Mouse (Mus musculus): ENCODE measurements around the gene Cep170b. TPM values are rescaled to one million over a fixed set of nuclear protein-coding genes. Genes with fewer than 3 reads are reported as not detected.

The Cep170b gene
- polyA plus RNA-seq, 1 experiment from 2014 or later = 7.0 TPM

DNA sequence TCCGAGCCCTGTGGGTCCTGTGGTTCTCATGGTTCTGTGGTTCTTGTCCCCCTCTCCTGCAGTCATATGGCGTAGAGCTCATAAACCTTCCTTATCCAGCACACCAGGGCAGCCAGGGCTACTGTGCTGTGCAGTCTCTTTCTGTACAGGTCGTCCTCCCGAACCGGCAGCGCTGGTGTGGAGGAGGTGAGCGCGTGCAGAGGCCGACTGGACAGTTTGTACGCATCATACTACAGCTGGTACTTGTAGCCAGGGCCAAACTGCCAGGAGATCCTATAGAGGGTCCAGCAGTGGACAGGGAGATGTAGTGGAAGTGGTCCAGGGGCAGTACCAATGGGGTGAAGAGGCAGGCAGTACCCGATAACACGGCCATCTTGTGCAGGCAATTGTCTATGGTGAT is 30.7 kb downstream of the Cep170b start:
- ATAC-seq (ENCODE audit: insufficient number of reproducible peaks, low FRiP score) = no peak
- no peak overlapping the region for H3K27ac ChIP-seq (ENCODE audit: poor library complexity, severe bottlenecking)
- 82% methylated on average over 12 of the region's 12 CpGs for WGBS
- no peak overlapping the region for H3K9ac ChIP-seq
- no peak overlapping the region for H3K4me3 ChIP-seq
- H3K36me3 ChIP-seq = no peaks in the 10 kb centered on the region
- no peaks in the 10 kb centered on the region for H3K9me3 ChIP-seq (replicated peaks)
- H3K27me3 ChIP-seq (replicated peaks) = peaks cover 7% of the 10 kb centered on the region; the same call in 1 of the 2 replicates
- H3K4me1 ChIP-seq (replicated peaks) = peaks cover 12% of the 10 kb centered on the region
- H3K4me2 ChIP-seq = no peak overlapping the region

DNA sequence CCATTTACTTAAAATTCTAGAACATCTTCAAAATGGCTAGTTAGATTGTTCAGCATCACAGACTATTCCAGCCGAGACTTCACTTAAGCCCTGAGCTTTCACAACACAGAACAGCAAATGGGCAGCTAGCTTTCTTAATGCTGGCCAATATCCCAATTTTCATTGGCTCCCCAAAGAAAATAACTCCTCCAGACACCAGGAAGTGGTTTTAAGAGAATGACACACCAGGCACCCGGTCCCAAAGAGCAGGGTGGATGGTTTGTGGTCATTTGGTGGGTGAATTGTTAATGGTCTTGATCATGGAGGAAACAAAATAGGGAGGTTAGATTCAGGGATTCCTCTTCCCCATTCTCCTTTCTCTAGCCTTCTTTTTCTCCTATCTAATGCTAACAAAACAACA is 32.1 kb downstream of the Cep170b start:
- Histone ChIP-seq H3K4me3 (no peak overlapping the region), H3K4me2 (no peak overlapping the region), H3K4me1 (replicated peaks) (peaks cover 5% of the 10 kb centered on the region), H3K36me3 (no peaks in the 10 kb centered on the region), H3K9ac (no peak overlapping the region), H3K27me3 (replicated peaks) (peaks cover 7% of the 10 kb centered on the region; the same call in 1 of the 2 replicates), H3K27ac (ENCODE audit: poor library complexity, severe bottlenecking) (no peak overlapping the region), H3K9me3 (replicated peaks) (0 out of 2 replicates have a peak, but pooled peaks cover 3% of the 10 kb centered on the region)
- 46% methylated on average over 2 of the region's 2 CpGs for WGBS
- no peak for ATAC-seq (ENCODE audit: insufficient number of reproducible peaks, low FRiP score)

- no peak for ATAC-seq (ENCODE audit: insufficient number of reproducible peaks, low FRiP score)
- H3K27ac ChIP-seq (ENCODE audit: poor library complexity, severe bottlenecking) = no peak overlapping the region
Observed at GRCm38 (mm10) chr12:112755900-112756299, 35.6 kb downstream of the Cep170b start.

DNA sequence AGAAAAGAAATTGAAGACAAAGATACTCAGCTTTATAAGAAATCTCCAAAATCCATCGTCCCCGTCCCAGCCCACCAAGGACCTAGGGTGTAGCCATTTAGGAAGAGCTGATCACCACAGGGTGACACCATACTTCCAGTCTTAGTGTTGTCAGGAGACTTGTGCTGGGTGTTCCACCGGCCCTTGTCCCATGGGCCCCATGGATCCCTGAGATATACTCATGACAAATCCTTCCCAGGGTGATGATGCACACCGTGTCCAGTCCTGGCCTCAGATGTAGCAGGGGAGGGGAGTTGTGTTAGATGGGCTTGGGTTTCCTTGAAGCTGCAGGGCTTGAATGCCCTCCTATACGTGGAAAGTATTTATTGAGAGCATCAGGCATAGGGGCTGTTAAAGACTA is 37.6 kb downstream of the Cep170b start:
- Histone ChIP-seq H3K4me2 (no peak overlapping the region), H3K9ac (no peak overlapping the region), H3K4me1 (replicated peaks) (no peaks in the 10 kb centered on the region), H3K9me3 (replicated peaks) (peaks cover 3% of the 10 kb centered on the region; the same call in 1 of the 2 replicates), H3K27ac (ENCODE audit: poor library complexity, severe bottlenecking) (no peak overlapping the region), H3K4me3 (no peak overlapping the region), H3K27me3 (replicated peaks) (peaks cover 4% of the 10 kb centered on the region; the same call in 1 of the 2 replicates), H3K36me3 (no peaks in the 10 kb centered on the region)
- no peak for ATAC-seq (ENCODE audit: insufficient number of reproducible peaks, low FRiP score)
- 79% methylated on average over 5 of the region's 5 CpGs for WGBS

More at GRCm38 (mm10) chr12:112755900-112756299, 35.6 kb downstream of the Cep170b start:
- Histone ChIP-seq H3K9me3 (replicated peaks) (0 out of 2 replicates have a peak, but pooled peaks cover 3% of the 10 kb centered on the region), H3K4me2 (no peak overlapping the region), H3K9ac (no peak overlapping the region), H3K4me3 (no peak overlapping the region), H3K4me1 (replicated peaks) (no peaks in the 10 kb centered on the region), H3K36me3 (no peaks in the 10 kb centered on the region), H3K27me3 (replicated peaks) (peaks cover 6% of the 10 kb centered on the region; the same call in 1 of the 2 replicates)
- WGBS = 68% methylated on average over 4 of the region's 4 CpGs

- no peaks in the 10 kb centered on the region for H3K4me1 ChIP-seq (replicated peaks)
- no peaks in the 10 kb centered on the region for H3K36me3 ChIP-seq
- 83% methylated on average over 3 of the region's 3 CpGs for WGBS
- ATAC-seq (ENCODE audit: insufficient number of reproducible peaks, low FRiP score) = no peak
- H3K9me3 ChIP-seq (replicated peaks) = peaks cover 3% of the 10 kb centered on the region; the same call in 1 of the 2 replicates
- no peak overlapping the region for H3K4me3 ChIP-seq
- H3K4me2 ChIP-seq = no peak overlapping the region
- H3K9ac ChIP-seq = no peak overlapping the region
- H3K27ac ChIP-seq (ENCODE audit: poor library complexity, severe bottlenecking) = no peak overlapping the region
- H3K27me3 ChIP-seq (replicated peaks) = peaks cover 4% of the 10 kb centered on the region; the same call in 1 of the 2 replicates
Observed at GRCm38 (mm10) chr12:112759471-112759870, 39.2 kb downstream of the Cep170b start.

DNA sequence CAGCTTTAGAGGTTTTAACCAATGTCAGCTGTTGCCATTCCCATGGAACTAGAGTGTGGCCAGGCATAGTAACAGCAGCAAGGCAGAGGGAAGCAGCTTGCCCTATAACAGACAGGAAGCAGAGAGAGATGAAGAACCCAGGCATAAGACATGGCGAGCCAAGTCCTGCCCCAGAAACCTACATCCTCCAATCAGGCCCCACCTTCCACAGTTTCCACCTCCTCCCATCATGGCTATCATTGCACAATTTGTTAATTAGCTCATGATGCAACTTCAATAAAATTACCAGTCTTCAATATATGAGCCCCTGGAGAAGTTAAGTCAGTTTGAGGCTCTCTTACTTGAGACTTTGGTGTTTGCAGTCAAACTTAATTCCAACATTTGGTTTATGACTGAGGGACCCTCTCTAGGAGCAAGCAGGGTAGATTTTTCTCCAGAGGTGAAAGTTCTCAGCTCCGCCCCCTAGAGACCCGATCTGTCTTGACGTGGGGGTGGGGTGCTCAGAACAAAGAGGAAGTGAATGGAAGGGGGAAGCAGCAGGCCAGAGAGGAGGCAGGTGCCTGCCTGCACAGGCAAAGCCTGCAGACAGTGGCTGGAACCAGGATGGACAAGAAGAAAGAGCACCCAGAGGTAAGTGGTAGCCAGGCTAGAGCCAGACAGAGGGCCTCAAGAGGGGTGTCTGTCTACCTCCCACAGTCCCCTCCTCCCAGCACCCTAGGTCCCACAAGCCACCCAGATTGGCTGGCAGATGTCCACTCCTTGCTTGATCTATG is 40.1 kb downstream of the Cep170b start, which contains the start of gene Pld4:
Gene Pld4 (plus strand): TSS at position 502 of the 773 bp plus-strand sequence.
- no peaks in the 10 kb centered on the region for H3K36me3 ChIP-seq
- WGBS = 38% methylated on average over 4 of the region's 4 CpGs
- no peak within 1 kb of the TSS for H3K9ac ChIP-seq
- no peaks in the 10 kb centered on the region for H3K4me1 ChIP-seq (replicated peaks)
- ATAC-seq (ENCODE audit: insufficient number of reproducible peaks, low FRiP score) = no peak
- H3K4me3 ChIP-seq = no peak within 1 kb of the TSS
- no peak within 1 kb of the TSS for H3K27ac ChIP-seq (ENCODE audit: poor library complexity, severe bottlenecking)
- H3K27me3 ChIP-seq (replicated peaks) = peaks cover under 1% of the 10 kb centered on the region; the same call in 1 of the 2 replicates
- H3K4me2 ChIP-seq = no peak within 1 kb of the TSS
- peaks cover 3% of the 10 kb centered on the region; the same call in 1 of the 2 replicates for H3K9me3 ChIP-seq (replicated peaks)

- Histone ChIP-seq H3K36me3 (no peaks in the 10 kb centered on the region), H3K4me1 (replicated peaks) (no peaks in the 10 kb centered on the region), H3K27ac (ENCODE audit: poor library complexity, severe bottlenecking) (no peak overlapping the region), H3K27me3 (replicated peaks) (no peaks in the 10 kb centered on the region; the same call in 1 of the 2 replicates), H3K4me2 (no peak overlapping the region), H3K9me3 (replicated peaks) (peaks cover 3% of the 10 kb centered on the region; the same call in 1 of the 2 replicates), H3K9ac (no peak overlapping the region), H3K4me3 (no peak overlapping the region)
- no peak for ATAC-seq (ENCODE audit: insufficient number of reproducible peaks, low FRiP score)
- 71% methylated on average over 4 of the region's 4 CpGs for WGBS
Observed at GRCm38 (mm10) chr12:112761411-112761810, 41.2 kb downstream of the Cep170b start.

GRCm38 (mm10) chr12:112762018-112762417 is 41.8 kb downstream of the Cep170b start:
- H3K36me3 ChIP-seq = no peaks in the 10 kb centered on the region
- ATAC-seq (ENCODE audit: insufficient number of reproducible peaks, low FRiP score) = no peak
- no peak overlapping the region for H3K4me3 ChIP-seq
- no peaks in the 10 kb centered on the region; the same call in 1 of the 2 replicates for H3K27me3 ChIP-seq (replicated peaks)
- no peaks in the 10 kb centered on the region; the same call in 1 of the 2 replicates for H3K9me3 ChIP-seq (replicated peaks)
- no peaks in the 10 kb centered on the region for H3K4me1 ChIP-seq (replicated peaks)
- 79% methylated on average over 3 of the region's 3 CpGs for WGBS
- H3K4me2 ChIP-seq = no peak overlapping the region
- H3K27ac ChIP-seq (ENCODE audit: poor library complexity, severe bottlenecking) = no peak overlapping the region
- no peak overlapping the region for H3K9ac ChIP-seq

GRCm38 (mm10) chr12:112763176-112763575 is 42.9 kb downstream of the Cep170b start:
- H3K36me3 ChIP-seq = no peaks in the 10 kb centered on the region
- 72% methylated on average over 4 of the region's 4 CpGs for WGBS
- no peak overlapping the region for H3K27ac ChIP-seq (ENCODE audit: poor library complexity, severe bottlenecking)
- no peak overlapping the region for H3K4me2 ChIP-seq
- H3K4me1 ChIP-seq (replicated peaks) = 0 out of 2 replicates have a peak, but pooled peaks cover under 1% of the 10 kb centered on the region
- no peaks in the 10 kb centered on the region; the same call in 1 of the 2 replicates for H3K9me3 ChIP-seq (replicated peaks)
- H3K9ac ChIP-seq = no peak overlapping the region
- no peak for ATAC-seq (ENCODE audit: insufficient number of reproducible peaks, low FRiP score)
- H3K4me3 ChIP-seq = no peak overlapping the region
- no peaks in the 10 kb centered on the region; the same call in none of the 2 replicates for H3K27me3 ChIP-seq (replicated peaks)

- 0 out of 2 replicates have a peak, but pooled peaks cover 4% of the 10 kb centered on the region for H3K4me1 ChIP-seq (replicated peaks)
- no peak overlapping the region for H3K27ac ChIP-seq (ENCODE audit: poor library complexity, severe bottlenecking)
- no peak overlapping the region for H3K4me2 ChIP-seq
- no peak for ATAC-seq (ENCODE audit: insufficient number of reproducible peaks, low FRiP score)
- no peak overlapping the region for H3K4me3 ChIP-seq
- H3K9ac ChIP-seq = no peak overlapping the region
- no peaks in the 10 kb centered on the region; the same call in 1 of the 2 replicates for H3K9me3 ChIP-seq (replicated peaks)
- no peaks in the 10 kb centered on the region for H3K36me3 ChIP-seq
- H3K27me3 ChIP-seq (replicated peaks) = no peaks in the 10 kb centered on the region; the same call in none of the 2 replicates
- 70% methylated on average over 5 of the region's 5 CpGs for WGBS
Observed at GRCm38 (mm10) chr12:112764141-112764540, 43.9 kb downstream of the Cep170b start.

DNA sequence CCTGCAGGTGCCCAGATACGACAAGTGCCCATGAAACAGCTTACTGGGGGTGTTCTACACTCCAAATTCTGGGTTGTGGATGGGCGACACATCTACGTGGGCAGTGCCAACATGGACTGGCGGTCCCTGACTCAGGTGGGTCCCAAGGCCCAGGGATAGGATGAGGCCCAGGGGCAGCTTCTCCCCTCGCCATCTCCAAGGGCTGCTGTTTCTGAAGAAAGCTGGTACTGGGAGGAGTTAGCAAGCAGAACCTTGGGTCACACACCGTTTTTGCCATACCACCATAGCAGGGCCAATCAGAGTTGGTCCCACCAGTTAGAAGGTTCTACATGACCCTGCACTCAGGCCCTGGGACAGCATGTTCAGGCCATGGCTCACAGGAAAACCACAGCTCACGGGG is 44.7 kb downstream of the Cep170b start:
- no peak overlapping the region for H3K4me3 ChIP-seq
- H3K4me1 ChIP-seq (replicated peaks) = 0 out of 2 replicates have a peak, but pooled peaks cover 9% of the 10 kb centered on the region
- no peak overlapping the region for H3K4me2 ChIP-seq
- 83% methylated on average over 7 of the region's 7 CpGs for WGBS
- no peak overlapping the region for H3K27ac ChIP-seq (ENCODE audit: poor library complexity, severe bottlenecking)
- H3K9ac ChIP-seq = no peak overlapping the region
- no peaks in the 10 kb centered on the region for H3K36me3 ChIP-seq
- no peak for ATAC-seq (ENCODE audit: insufficient number of reproducible peaks, low FRiP score)
- no peaks in the 10 kb centered on the region; the same call in 1 of the 2 replicates for H3K9me3 ChIP-seq (replicated peaks)
- H3K27me3 ChIP-seq (replicated peaks) = no peaks in the 10 kb centered on the region; the same call in none of the 2 replicates

All from heart, embryonic 12.5 days (tissue).